Mouse (Mus musculus): ENCODE measurements around the gene Ccnd3. TPM values are rescaled to one million over a fixed set of nuclear protein-coding genes. Genes with fewer than 3 reads are reported as not detected.
"Not testable (repeated sequence)": the region's sequence is repeated elsewhere in the genome, so short reads cannot be mapped to it uniquely, and the experiment has no call there.

The Ccnd3 gene
- polyA plus RNA-seq, 1 experiment, result 110 TPM

GRCm38 (mm10) chr17:47617605-47618307, 112.9 kb downstream of the Ccnd3 start:
- no peak for DNase-seq (ENCODE audit: low spot score)

GRCm38 (mm10) chr17:47618556-47619311, 113.9 kb downstream of the Ccnd3 start:
- DNase-seq (ENCODE audit: low spot score), result no peak

GRCm38 (mm10) chr17:47622912-47623554, 118.2 kb downstream of the Ccnd3 start:
- no peak for DNase-seq (ENCODE audit: low spot score)

- DNase-seq (ENCODE audit: low spot score), result not testable (repeated sequence)
These were observed 119.7 kb downstream of the Ccnd3 start for GRCm38 (mm10) chr17:47624572-47624971.

GRCm38 (mm10) chr17:47625088-47625487, 120.2 kb downstream of the Ccnd3 start:
- no peak for DNase-seq (ENCODE audit: low spot score)

GRCm38 (mm10) chr17:47626031-47626430, 121.2 kb downstream of the Ccnd3 start:
- no peak for DNase-seq (ENCODE audit: low spot score)

- no peak for DNase-seq (ENCODE audit: low spot score)
These were observed 122.9 kb downstream of the Ccnd3 start for GRCm38 (mm10) chr17:47627791-47628190.

- DNase-seq (ENCODE audit: low spot score), result peak; percentile 87
These were observed 124.2 kb downstream of the Ccnd3 start for GRCm38 (mm10) chr17:47628851-47629676.

- DNase-seq (ENCODE audit: low spot score), result no peak
These were observed 125.1 kb downstream of the Ccnd3 start for GRCm38 (mm10) chr17:47629717-47630677.

- no peak for DNase-seq (ENCODE audit: low spot score)
These were observed 125.8 kb downstream of the Ccnd3 start, which contains the start of gene Usp49 for GRCm38 (mm10) chr17:47630678-47631065. Gene Usp49, plus strand, starts transcription at chr17:47630690.

GRCm38 (mm10) chr17:47632181-47632840, 127.5 kb downstream of the Ccnd3 start:
- DNase-seq (ENCODE audit: low spot score), result no peak

GRCm38 (mm10) chr17:47633999-47634770, 129.3 kb downstream of the Ccnd3 start:
- DNase-seq (ENCODE audit: low spot score), result no peak

- DNase-seq (ENCODE audit: low spot score), result no peak
These were observed 138.1 kb downstream of the Ccnd3 start for GRCm38 (mm10) chr17:47642992-47643391.

- DNase-seq (ENCODE audit: low spot score), result peak; percentile 23
These were observed 141.8 kb downstream of the Ccnd3 start for GRCm38 (mm10) chr17:47646683-47647082.

GRCm38 (mm10) chr17:47648966-47649365, 144.1 kb downstream of the Ccnd3 start:
- no peak for DNase-seq (ENCODE audit: low spot score)

All from urinary bladder, adult 2 months (tissue).